Mouse (Mus musculus) kidney, postnatal 36 days (tissue): ENCODE data around the gene Mpl.

ENCODE experiments used
- DNase-seq, 2 experiments: peaks; one replicate each; pipeline ENCODE4 v3.0.0; 2021 to 2022; ENCODE audit warnings: mixed read lengths in 2 of 2

The Mpl gene

GRCm38 (mm10) chr4:118457345-118457975 is at the start of gene Mpl:
TSS of gene Mpl (minus strand) at chr4:118457513.
- no peak for DNase-seq

- DNase-seq = no peak
These were observed 48.2 kb upstream of the Mpl start for GRCm38 (mm10) chr4:118505551-118505950.

GRCm38 (mm10) chr4:118500792-118501191 is 43.5 kb upstream of the Mpl start:
- peak; percentile 69 to 78 for DNase-seq

GRCm38 (mm10) chr4:118500171-118500724 is 42.9 kb upstream of the Mpl start:
- peak; percentile 67 to 85 for DNase-seq

- no peak for DNase-seq
These were observed 33.1 kb upstream of the Mpl start for GRCm38 (mm10) chr4:118490461-118490860.

DNA sequence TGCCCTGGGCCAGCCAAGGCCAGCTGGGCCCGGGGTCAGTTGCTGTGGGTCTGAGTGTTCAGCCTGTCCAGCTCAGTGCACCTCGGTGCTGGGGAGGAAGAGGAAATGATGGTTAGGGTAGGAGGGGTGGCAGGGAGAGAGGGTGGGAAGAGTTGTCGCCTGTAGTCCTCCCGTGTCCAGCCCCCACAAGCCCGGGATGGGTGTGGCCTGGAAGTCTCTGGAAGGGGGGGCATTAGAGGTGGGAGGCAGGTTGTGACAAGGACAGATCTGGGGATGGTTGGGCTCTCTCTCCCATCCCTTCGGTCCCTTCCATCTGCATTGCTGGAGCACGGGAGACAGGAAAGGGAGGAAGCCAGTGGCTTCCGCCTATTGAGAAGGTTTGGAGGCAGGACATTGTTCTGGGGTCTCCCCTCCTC is 32.4 kb upstream of the Mpl start, which contains the start of gene Tie1:
Gene Tie1, minus strand, starts transcription at position 345 of the 416 bp plus-strand sequence.
- DNase-seq = peak; percentile 78 to 86

DNA sequence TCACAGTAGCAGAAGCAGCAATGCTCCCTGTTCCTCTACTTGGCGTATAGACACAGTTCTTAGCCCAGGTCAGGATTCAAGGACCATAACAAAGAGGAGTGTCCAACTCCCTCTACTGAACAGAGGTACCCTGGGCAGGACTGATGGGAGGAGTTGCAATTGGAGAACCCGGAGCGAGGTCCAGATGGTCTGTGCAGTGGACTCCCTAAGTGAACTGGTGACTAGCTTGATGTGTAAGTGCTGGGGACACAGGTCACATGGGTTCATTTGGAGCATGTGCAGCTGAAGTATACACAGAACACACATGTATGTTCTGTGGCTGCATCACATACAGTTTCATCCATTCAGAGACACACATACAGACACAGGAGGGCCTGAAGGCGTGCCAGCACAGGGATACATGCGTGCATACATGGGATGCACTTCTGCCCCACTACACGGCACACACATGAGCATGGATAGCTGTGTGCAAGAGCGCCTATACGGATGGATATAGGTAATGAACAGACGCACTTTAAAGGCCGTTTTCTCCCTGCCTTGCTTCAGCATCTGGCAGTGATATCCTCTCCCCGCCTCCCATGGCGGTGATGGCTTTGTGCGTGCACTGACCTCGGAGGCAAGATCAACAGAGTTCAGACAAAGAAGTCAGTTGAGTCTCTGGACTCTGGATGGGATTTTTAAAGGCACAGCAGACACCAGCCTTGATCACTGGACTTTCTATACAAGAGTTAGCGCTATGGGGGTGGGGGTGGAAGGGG is 19.6 kb upstream of the Mpl start:
- no peak for DNase-seq

GRCm38 (mm10) chr4:118472687-118473086 is 15.4 kb upstream of the Mpl start:
- DNase-seq = no peak

DNA sequence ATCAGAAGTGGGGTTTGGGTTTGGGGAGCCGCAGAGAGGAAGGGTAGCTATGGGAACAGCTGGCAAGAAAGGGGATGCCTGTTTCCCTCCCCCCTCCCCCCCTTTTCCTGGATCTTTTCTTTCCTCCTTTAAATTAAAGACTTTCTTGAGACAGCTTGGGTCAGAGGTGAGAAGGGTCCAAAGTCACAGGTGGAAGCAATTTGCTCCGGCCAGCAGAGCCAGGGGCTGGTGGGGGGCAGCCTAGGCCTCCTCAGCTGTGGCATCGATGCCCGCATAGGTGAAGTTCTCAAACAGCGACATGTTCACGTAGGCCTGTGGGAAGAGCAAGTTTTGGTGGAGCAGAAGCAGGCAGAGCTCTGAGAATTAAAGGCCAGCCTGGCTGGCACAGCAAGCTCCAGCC is 14.0 kb upstream of the Mpl start:
- no peak for DNase-seq

DNA sequence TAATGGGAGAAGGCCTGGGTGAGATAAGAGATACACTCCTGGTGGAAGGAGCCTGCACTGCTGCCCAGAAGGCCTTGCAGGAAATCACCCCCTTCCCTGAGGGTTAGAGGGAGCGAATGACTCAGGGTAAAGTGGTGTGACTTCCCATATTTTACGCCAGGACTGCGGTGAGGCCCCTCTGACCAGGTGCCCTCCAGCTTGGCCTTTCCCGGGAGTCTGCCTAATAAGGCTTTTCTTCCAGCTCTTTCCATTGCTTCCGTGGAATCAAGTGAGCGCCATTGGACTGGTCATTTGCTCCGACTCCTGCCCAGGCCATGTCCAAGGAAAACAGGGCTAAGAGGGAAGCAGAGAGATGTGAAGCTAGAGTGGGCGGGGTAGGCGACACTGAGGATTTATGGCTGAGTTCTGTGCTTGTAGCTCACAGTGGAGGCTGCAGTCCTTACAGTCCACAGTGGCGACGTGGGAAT is 8.4 kb upstream of the Mpl start:
- DNase-seq = peak; percentile 25 to 29

- DNase-seq = no peak
These were observed 7.6 kb upstream of the Mpl start for GRCm38 (mm10) chr4:118464956-118465355.

DNA sequence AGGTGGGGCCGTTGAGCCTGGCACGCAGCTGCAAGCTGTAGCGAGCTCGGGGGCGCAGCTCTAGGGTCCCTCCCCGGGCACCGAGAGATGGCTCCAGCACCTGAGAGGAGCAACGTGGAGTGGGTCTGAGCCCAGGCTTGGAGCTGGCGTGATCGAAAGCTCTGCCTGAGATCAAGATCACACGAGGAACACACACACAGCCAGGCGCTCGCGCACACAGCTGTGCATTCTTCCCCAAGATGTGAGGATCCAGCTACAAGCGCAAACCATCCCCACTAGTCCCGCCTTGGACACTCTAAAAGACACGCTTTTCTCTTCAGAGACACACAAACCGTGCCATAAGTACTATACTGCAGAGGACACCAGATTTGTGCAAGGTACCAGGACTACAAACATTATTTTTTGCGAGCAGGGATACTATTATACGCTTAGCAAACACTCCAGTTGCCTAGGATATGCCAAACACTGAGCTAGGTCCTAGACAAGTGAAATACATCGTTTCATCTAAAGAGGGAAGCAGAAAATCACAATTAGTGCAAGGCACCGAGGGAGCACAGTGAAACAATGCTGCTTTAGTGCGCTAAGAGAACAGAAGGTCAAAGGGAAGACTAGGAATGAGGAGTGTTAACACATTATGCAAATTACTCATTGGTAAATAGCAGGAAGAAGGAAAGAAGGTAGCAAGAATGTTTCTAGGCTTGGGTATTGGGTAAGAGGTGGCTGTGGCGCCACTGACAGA is 10.7 kb downstream of the Mpl start:
- no peak for DNase-seq

DNA sequence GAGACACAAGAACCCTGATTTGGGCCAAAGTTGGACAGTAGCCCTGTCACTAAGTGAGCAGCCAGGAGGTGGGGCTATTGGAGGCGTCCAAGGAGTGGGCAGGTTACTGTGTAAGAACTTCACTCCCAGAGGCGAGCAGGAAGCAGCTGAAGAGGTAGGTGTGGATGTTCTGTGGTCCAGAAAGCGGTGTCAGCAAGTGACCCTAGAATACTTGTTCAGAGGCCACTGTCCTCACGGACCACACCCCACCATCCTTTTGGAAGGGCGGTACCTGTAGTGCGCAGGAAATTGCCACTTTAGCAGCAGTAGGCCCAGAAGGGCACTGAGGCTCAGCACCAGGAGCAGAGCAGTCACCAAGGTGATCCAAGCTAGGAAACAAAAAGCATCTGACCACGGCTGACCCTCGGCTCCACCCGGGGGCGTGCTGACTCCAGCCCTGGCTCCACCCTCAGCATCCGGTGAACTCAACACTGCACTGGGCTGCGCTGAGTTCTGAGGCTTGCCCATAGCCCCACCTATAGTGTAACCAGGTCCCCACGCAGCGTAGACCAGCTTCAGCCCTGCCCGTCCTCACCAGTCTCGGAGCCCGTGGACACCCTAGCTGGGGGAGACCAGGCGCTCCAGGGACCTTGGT is 11.4 kb downstream of the Mpl start:
- peak; percentile 67 to 79 for DNase-seq

DNA sequence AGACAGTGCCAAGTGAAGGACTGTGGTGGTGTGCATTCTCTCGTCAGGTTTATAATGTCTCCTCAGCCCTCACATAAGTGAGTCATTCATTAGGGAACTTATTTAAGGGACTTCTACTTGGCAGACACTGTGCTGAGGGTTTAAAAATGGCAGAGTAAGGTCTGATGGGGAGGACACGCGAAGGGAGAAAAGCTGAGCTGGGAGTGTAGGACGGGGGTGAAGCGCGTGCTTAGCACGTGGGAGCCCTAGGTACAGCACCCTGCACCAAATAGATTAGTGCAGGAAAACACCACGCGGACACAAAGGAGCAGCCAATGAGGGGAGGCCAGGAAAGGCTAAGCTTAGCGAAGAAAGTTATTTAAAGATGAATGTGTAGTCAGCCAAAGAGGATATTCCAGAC is 12.2 kb downstream of the Mpl start:
- no peak for DNase-seq

- DNase-seq = peak in 1 of 2 experiments; percentile 26
These were observed 19.5 kb downstream of the Mpl start for GRCm38 (mm10) chr4:118437829-118438253.

- DNase-seq = peak; percentile 90 to 93
These were observed 20.3 kb downstream of the Mpl start, which contains the start of gene Cdc20 for GRCm38 (mm10) chr4:118436820-118437603. TSS of gene Cdc20 (minus strand) at chr4:118437352.

- DNase-seq = peak; percentile 82 to 88
These were observed 25.0 kb downstream of the Mpl start for GRCm38 (mm10) chr4:118432332-118432731.

DNA sequence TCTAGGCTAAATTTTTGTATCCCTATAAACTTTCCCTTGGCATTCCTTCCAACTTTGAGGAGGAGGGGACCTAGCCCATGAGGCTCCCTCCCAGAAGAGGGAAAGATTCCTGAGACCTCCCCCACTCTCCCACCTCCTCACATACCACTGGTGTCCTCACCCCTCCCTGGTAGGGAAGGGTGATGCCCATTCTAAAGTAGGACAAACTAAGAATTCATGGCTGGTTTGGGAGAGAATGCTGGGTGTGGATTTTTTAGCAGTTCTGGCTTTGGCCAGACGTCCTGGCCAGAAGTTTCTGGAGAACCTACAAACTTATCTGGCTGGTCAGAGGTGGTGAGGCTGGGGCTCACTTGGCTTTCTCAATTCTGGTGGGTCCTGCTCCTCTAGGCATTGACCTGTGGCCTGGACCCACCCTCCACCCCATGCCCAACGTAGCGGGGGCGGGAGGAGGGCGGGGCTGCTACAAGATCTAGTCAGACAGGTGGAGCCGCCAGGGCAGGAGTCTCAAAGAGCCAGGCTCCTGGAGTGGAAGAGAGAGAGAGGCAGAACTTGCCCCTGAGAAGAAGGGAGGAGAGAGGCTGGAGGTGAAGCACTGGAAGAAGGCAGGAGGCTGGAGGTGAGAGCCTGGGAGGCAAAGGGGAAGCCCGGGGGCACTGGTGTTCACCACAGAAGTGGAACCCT is 28.0 kb downstream of the Mpl start:
- DNase-seq = peak; percentile 71 to 74

- peak in 1 of 2 experiments; percentile 46 for DNase-seq
These were observed 28.6 kb downstream of the Mpl start for GRCm38 (mm10) chr4:118428531-118429214.

GRCm38 (mm10) chr4:118427768-118428451 is 29.4 kb downstream of the Mpl start, which contains the start of gene Elovl1:
TSS of gene Elovl1 (plus strand) at chr4:118428093.
- peak; percentile 95 to 96 for DNase-seq
